Mouse (Mus musculus): ENCODE results near the gene Clic5.

DNA sequence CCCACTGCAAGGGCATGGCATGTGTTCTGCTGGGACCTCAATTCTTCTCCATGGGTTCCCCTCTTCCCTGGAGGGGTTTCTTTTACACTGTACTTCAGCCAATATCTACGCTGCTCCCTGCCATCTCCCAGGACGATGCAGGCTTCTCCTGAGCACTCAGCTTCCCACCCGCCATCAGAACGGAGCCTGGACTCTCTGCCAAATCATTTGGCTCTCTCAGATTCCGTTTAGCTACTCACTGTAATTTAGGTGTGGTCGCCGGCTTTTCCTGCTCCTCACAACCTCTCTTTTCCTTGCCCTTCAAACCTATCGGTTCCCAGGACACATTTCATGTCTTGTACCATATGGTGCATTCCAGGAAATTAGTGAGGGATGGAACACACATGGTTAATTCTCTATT, 66.3 kb downstream of the Clic5 start:
- TF ChIP-seq EP300 (IDR thresholded peaks at IDR 0.05; ENCODE audit: low read depth) (no peak), CTCF (IDR thresholded peaks at IDR 0.05; ENCODE audit: low read depth) (no peak)

All from liver, embryonic 14.5 days (tissue).